Mouse (Mus musculus) hindbrain, embryonic 13.5 days (tissue): ENCODE measurements at regions not wholly inside any gene's neighbourhood (a gene's known extent, or its start where the extent isn't known, plus 50 kb on each side); places are given as distances from the start of the nearest gene placed in this dataset.

ENCODE experiments used
- ATAC-seq: fragments of 200-750 bp; cut with Nextera tagmentation; 2 replicates; pipeline ENCODE4 v1.8.0; 2017; ENCODE audit warnings: moderate TSS enrichment; ENCODE audit not compliant: low FRiP score
- H3K27ac ChIP-seq: fragments of 300-500 bp; sonication (generic); 2 replicates; pipeline ENCODE4 v1.5.1; 2015; ENCODE audit warnings: inconsistent platforms, mild to moderate bottlenecking, moderate library complexity
- H3K27me3 ChIP-seq: fragments of 300-500 bp; sonication (generic); 2 replicates; pipeline ENCODE4 v1.6.1; 2015; ENCODE audit warnings: mild to moderate bottlenecking, inconsistent platforms
- H3K36me3 ChIP-seq: fragments of 300-500 bp; sonication (generic); 2 replicates; pipeline ENCODE4 v1.6.1; 2015; ENCODE audit warnings: mild to moderate bottlenecking, inconsistent platforms
- H3K4me1 ChIP-seq: fragments of 300-500 bp; sonication (generic); replicated peaks from 2 replicates; pipeline ENCODE4 v1.6.1; 2015; ENCODE audit warnings: inconsistent platforms
- H3K4me2 ChIP-seq: fragments of 300-500 bp; sonication (generic); 2 replicates; pipeline ENCODE4 v1.6.1; 2015; ENCODE audit warnings: inconsistent platforms, mild to moderate bottlenecking, moderate library complexity
- H3K4me3 ChIP-seq: fragments of 300-500 bp; sonication (generic); 2 replicates; pipeline ENCODE4 v1.5.1; 2015; ENCODE audit warnings: mild to moderate bottlenecking, inconsistent platforms
- H3K9ac ChIP-seq: fragments of 300-500 bp; sonication (generic); 2 replicates; pipeline ENCODE4 v1.6.1; 2015; ENCODE audit warnings: mild to moderate bottlenecking, inconsistent platforms
- H3K9me3 ChIP-seq: fragments of 300-500 bp; sonication (generic); 2 replicates; pipeline ENCODE4 v1.6.1; 2016; ENCODE audit warnings: inconsistent platforms
- WGBS: fragments of 180-500 bp; shearing (Covaris S2); methylation state at CpG from one replicate; pipeline ENCODE4 v1.1.7; 2015; 5-methylcytosine and 5-hydroxymethylcytosine counted together

DNA sequence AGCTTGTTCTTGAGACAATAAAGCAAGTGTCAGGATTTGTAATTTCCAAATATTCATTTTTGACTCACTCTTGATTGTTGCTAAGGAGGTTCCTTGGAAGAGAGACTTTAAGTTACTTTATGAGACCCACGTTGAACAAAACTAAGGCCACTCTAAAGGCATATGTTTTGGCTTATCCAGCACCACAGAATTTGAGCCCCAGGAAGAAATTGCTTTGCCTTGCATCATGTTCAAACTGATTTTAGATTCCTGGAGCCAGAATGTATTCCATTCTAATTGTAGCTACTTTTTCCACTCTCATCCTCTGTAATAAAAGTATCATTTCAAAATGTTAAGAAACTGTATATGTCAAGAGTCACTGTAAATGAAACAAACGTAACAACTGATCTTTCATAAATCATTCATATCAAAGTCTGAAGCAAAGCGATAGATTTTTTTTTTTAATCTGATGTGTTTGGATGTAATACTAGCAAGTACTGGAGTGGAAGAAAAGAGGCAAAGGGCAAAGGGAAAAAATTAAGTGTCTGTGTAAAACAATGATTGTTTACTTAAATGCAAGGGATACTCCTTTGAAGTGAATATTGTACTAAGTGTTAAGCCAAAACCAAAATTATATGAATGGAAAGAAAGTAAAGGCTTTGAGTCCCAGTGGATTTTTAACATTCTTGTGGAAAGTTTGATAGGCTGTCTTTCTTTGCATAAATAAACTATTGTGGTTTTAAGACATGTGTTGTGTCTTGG is 301.7 kb upstream of the Mef2c start:
- Histone ChIP-seq H3K36me3 (no peaks in the 10 kb centered on the region), H3K27ac (no peak overlapping the region), H3K4me3 (no peak overlapping the region), H3K27me3 (no peaks in the 10 kb centered on the region), H3K4me2 (no peak overlapping the region), H3K4me1 (no peaks in the 10 kb centered on the region), H3K9ac (no peak overlapping the region), H3K9me3 (no peaks in the 10 kb centered on the region)
- 85% methylated on average over 3 of the region's 3 CpGs for WGBS
- ATAC-seq, result no peak

DNA sequence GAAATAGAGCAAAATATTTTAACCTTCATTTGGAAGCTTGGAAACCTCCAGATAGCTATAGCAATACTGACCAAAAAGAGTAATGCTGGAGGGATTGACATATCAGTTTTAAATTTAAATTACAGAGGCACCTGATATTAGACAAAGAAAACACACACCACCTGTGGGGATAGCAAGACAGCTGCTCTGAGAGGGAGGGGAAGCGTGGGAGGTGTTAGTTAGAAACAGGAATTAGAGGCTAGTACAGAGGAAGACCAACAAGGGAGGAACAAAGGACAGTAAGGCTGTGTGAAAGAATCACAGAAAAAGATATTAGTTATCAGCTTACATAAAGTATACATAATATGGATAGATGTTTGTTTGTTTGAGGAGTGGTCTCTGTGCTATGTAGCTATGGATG is 297.2 kb upstream of the Mef2c start:
- Histone ChIP-seq H3K27me3 (no peaks in the 10 kb centered on the region), H3K36me3 (no peaks in the 10 kb centered on the region), H3K9ac (no peak overlapping the region), H3K9me3 (no peaks in the 10 kb centered on the region), H3K4me3 (no peak overlapping the region), H3K4me1 (no peaks in the 10 kb centered on the region), H3K27ac (no peak overlapping the region), H3K4me2 (no peak overlapping the region)
- no peak for ATAC-seq
- WGBS, result 81% methylated on average over 1 of the region's 1 CpGs

DNA sequence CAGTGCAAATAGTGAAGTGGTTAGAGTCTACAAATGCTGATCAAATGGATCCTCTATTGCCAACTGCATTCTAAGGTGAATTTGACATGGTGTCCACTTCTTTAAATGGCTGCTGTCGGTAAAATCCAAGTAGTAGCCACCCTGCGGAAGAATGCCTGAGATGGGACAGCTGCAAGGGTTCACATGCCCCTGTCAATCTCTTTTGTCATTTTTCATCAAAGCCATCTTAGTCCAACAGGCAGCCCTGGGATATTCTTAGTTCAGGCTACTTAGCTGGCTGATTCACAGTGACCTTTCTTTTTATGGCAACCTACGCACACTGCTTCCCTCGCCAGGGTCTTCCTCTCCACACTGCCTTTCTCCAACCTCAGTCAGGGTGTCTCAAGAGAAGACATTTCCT is 296.3 kb upstream of the Mef2c start:
- Histone ChIP-seq H3K27me3 (no peaks in the 10 kb centered on the region), H3K9ac (no peak overlapping the region), H3K4me2 (no peak overlapping the region), H3K9me3 (no peaks in the 10 kb centered on the region), H3K36me3 (no peaks in the 10 kb centered on the region), H3K27ac (no peak overlapping the region), H3K4me3 (no peak overlapping the region), H3K4me1 (no peaks in the 10 kb centered on the region)
- WGBS, result 85% methylated on average over 4 of the region's 4 CpGs
- ATAC-seq, result no peak

DNA sequence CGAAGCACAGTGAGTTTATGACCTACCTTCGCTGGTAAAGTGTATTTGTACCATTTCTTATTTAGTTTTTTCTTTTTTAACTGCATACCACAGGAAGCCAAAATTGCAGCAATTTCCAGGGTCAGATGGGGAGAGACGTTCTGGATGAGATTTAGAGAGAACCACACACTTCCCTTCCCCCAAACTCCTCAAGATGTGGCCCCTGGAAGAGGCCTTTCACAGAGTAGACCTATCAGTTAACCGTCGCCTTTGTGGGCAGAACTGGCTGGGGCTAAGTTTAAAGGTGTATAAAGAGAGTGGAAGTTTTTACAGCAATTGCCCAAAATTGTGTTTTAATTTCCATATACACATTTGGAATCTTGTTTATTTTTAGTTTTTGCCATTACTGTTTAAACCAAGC is 295.7 kb upstream of the Mef2c start:
- Histone ChIP-seq H3K4me2 (no peak overlapping the region), H3K4me1 (no peaks in the 10 kb centered on the region), H3K4me3 (no peak overlapping the region), H3K27ac (no peak overlapping the region), H3K9ac (no peak overlapping the region), H3K36me3 (no peaks in the 10 kb centered on the region), H3K9me3 (no peaks in the 10 kb centered on the region), H3K27me3 (no peaks in the 10 kb centered on the region)
- WGBS, result 84% methylated on average over 5 of the region's 5 CpGs
- ATAC-seq, result no peak

DNA sequence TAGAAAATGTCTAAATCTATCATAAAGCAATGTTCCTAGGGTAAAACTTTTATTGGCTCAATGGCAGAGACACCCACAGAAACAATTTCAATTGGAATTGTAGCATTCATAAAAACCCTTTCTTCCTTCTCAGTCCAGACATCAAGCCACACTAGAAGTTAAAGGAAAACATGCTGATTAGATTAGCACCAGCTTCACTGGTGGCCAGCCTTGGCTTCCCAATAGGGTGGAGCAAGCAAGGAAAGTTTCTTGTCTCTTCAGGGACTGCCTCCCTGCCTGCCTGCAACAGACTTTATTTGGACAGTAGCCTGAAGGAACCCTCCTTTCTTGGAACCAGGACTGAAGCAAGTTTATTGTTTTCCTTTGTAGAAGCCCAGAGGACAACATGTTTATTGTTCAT is 289.0 kb upstream of the Mef2c start:
- Histone ChIP-seq H3K9me3 (no peaks in the 10 kb centered on the region), H3K27me3 (no peaks in the 10 kb centered on the region), H3K4me3 (no peak overlapping the region), H3K27ac (no peak overlapping the region), H3K36me3 (no peaks in the 10 kb centered on the region), H3K9ac (no peak overlapping the region), H3K4me1 (no peaks in the 10 kb centered on the region), H3K4me2 (no peak overlapping the region)
- no peak for ATAC-seq

DNA sequence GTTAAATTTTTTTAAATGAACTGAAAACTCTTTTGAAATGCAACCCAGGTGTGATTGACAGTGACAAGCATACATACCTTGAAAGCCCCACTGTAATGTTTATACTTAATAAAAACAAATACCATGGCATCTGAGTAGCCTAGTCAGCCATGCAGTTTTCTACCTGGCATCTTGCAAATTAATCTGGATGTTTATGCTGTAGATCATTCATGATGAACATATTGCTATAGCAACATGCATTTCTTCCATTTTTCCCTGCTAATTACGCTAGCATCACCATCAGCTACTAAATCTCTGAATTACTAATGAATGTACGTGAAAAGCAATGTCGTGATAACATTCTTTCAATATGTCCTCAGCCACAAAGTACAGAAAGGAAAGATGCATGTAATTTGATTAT is 287.4 kb upstream of the Mef2c start:
- H3K4me2 ChIP-seq, result no peak overlapping the region
- no peaks in the 10 kb centered on the region for H3K9me3 ChIP-seq
- no peak overlapping the region for H3K27ac ChIP-seq
- H3K9ac ChIP-seq, result no peak overlapping the region
- 80% methylated on average over 3 of the region's 3 CpGs for WGBS
- no peaks in the 10 kb centered on the region for H3K27me3 ChIP-seq
- no peaks in the 10 kb centered on the region for H3K4me1 ChIP-seq
- H3K36me3 ChIP-seq, result no peaks in the 10 kb centered on the region
- no peak overlapping the region for H3K4me3 ChIP-seq
- no peak for ATAC-seq

DNA sequence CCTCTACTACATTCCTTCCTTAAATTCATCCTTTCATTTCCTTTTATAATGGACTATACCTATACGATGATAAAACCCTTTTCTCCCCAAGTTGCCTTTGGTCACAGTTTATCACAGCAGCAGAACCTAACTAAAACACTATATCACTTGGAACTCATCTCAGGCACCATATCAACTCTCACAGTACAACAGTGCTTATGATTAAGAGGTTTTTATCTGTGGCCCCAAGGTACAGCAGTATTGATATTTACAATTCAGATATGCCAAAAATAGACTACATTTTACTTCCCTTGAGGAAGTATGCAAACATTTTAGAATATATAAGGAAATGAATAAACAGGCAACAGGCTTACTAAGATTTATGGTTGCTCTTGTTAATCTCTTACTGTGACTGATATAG is 251.4 kb upstream of the Mef2c start:
- Histone ChIP-seq H3K36me3 (no peaks in the 10 kb centered on the region), H3K27ac (no peak overlapping the region), H3K9ac (no peak overlapping the region), H3K4me2 (no peak overlapping the region), H3K4me3 (no peak overlapping the region), H3K27me3 (no peaks in the 10 kb centered on the region), H3K4me1 (no peaks in the 10 kb centered on the region), H3K9me3 (no peaks in the 10 kb centered on the region)
- no peak for ATAC-seq
- WGBS, result 90% methylated on average over 1 of the region's 1 CpGs

DNA sequence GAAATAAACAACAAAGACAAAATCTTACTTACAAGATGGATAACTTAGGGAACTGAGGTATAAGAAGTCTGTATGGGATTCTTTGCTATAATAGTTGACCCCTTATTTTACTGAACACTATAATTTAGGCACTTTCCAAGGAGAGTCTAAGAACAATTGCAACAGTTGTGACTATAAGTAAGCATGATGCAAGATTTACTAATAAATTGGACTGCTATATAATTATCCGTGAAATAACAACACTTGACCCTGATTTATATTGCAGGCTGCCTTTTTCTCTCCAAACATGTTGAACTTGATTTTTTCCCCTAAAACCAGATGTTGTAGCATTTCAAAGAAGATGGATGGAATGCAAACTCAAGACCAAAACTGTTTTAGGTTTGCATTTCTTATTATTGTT is 237.2 kb upstream of the Mef2c start:
- 90% methylated on average over 1 of the region's 1 CpGs for WGBS
- Histone ChIP-seq H3K4me1 (no peaks in the 10 kb centered on the region), H3K27me3 (no peaks in the 10 kb centered on the region), H3K36me3 (no peaks in the 10 kb centered on the region), H3K4me3 (no peak overlapping the region), H3K4me2 (no peak overlapping the region), H3K9ac (no peak overlapping the region), H3K27ac (no peak overlapping the region), H3K9me3 (no peaks in the 10 kb centered on the region)
- no peak for ATAC-seq

DNA sequence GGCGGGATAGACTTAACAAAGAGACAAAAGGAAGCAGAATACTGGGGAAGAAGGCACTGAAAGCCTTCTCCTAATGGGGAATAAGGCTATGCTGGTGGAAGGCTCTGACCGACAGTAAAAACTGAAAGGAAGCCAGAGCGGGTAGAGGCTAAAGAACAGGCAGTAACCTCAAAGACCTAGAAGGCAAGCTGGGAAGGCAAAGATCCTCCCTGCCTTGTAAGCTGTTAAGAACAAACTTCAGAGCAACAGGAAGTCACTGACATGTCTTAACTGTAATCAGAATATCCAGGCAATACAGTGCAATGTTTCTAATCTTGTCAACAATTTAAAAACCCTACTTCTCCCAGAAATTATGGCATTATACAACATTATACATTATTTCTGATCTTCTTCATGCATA is 235.2 kb upstream of the Mef2c start:
- H3K9ac ChIP-seq, result no peak overlapping the region
- H3K36me3 ChIP-seq, result no peaks in the 10 kb centered on the region
- no peak overlapping the region for H3K4me3 ChIP-seq
- no peak for ATAC-seq
- H3K4me1 ChIP-seq, result no peaks in the 10 kb centered on the region
- 91% methylated on average over 3 of the region's 3 CpGs for WGBS
- H3K4me2 ChIP-seq, result no peak overlapping the region
- H3K27me3 ChIP-seq, result no peaks in the 10 kb centered on the region
- no peaks in the 10 kb centered on the region for H3K9me3 ChIP-seq
- no peak overlapping the region for H3K27ac ChIP-seq

DNA sequence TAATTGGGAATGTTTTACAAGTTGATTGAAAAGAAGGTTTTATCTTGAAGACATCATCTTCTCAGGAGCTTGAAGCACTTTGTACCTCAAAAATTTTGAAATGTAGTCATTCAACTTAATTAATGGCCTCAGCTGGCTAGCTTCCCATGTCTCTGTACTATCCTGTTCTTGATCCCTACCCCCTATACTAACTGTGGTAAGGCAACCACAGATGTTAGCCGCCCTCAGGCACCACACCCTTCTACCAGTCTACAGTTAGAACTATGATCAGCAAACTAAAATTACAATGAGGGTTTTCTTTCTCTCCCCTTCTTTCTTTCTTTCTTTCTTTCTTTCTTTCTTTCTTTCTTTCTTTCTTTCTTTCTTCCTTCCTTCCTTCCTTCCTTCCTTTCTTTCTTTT is 225.1 kb upstream of the Mef2c start:
- 93% methylated on average over 1 of the region's 1 CpGs for WGBS
- no peaks in the 10 kb centered on the region for H3K4me1 ChIP-seq
- H3K27me3 ChIP-seq, result no peaks in the 10 kb centered on the region
- no peak overlapping the region for H3K4me2 ChIP-seq
- H3K27ac ChIP-seq, result no peak overlapping the region
- no peak for ATAC-seq
- no peaks in the 10 kb centered on the region for H3K9me3 ChIP-seq
- no peak overlapping the region for H3K9ac ChIP-seq
- no peaks in the 10 kb centered on the region for H3K36me3 ChIP-seq
- no peak overlapping the region for H3K4me3 ChIP-seq

DNA sequence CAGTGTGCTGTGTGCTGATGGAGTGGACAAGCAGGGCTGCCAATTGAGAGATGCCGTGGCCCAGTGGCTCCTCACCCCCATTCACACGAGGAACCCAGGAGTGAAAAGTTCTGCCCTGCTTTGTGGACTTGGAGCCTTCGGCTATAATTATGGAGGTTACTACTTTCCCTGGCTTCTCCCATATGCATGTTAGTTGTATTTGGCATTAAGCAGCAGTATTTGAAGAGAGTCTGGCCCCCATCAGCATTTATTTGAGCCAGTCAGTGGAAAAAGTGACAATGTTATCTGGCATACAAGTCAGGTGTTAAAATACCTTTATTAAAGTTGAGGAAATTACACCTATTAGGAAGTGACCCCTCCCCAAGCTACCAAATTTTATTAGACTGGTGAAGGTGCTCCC is 196.1 kb upstream of the Mef2c start:
- Histone ChIP-seq H3K36me3 (no peaks in the 10 kb centered on the region), H3K9me3 (no peaks in the 10 kb centered on the region), H3K27ac (no peak overlapping the region), H3K4me2 (no peak overlapping the region), H3K27me3 (no peaks in the 10 kb centered on the region), H3K4me3 (no peak overlapping the region), H3K9ac (no peak overlapping the region), H3K4me1 (no peaks in the 10 kb centered on the region)
- 84% methylated on average over 3 of the region's 3 CpGs for WGBS
- ATAC-seq, result no peak

DNA sequence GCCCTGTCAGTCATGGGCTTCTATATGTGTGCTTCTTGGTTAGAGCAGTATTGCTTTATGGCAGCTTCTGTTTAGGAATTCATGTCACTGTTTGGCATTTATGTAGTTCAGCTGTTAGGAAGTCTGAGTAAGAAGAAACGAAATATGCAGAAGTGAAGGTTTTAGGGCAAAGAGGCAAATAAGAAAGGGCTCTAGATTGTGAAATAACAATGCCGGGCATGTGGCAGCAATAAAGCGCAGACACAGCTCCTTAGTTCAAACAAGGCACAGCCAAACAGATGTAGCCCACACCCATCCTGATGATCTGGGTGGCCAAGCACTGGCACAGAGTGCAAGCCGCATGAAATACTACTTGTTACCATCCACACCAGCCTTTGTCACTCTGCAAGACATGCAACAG is 175.3 kb upstream of the Mef2c start:
- H3K27me3 ChIP-seq, result no peaks in the 10 kb centered on the region
- H3K27ac ChIP-seq, result no peak overlapping the region
- no peaks in the 10 kb centered on the region for H3K36me3 ChIP-seq
- no peak overlapping the region for H3K9ac ChIP-seq
- 78% methylated on average over 4 of the region's 4 CpGs for whole genome bisulfite sequencing
- no peaks in the 10 kb centered on the region for H3K4me1 ChIP-seq
- ATAC-seq, result no peak
- no peak overlapping the region for H3K4me3 ChIP-seq
- H3K9me3 ChIP-seq, result no peaks in the 10 kb centered on the region
- no peak overlapping the region for H3K4me2 ChIP-seq

DNA sequence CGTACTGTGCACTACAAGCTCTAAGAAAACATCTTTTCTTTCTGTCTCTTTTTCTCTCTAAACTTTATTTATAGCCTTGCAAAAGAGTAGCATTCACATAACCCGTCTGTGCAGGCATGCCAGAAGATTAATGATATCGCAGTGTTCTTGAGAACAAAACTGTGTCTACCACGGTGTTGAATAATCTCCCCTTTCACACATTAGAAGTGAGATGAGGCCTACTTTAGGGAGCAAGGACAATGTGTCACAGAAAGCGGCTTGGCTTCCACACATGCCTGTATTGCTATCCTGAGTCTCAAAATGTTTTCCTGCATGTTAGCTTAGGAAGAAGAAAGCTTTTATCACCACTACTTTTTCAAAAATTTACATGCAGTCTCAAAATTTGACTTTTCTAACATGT is 170.1 kb upstream of the Mef2c start:
- no peaks in the 10 kb centered on the region for H3K27me3 ChIP-seq
- no peaks in the 10 kb centered on the region for H3K36me3 ChIP-seq
- 35% methylated on average over 5 of the region's 5 CpGs for WGBS
- H3K4me1 ChIP-seq, result no peaks in the 10 kb centered on the region
- no peaks in the 10 kb centered on the region for H3K9me3 ChIP-seq
- H3K4me2 ChIP-seq, result no peak overlapping the region
- ATAC-seq, result no peak
- no peak overlapping the region for H3K4me3 ChIP-seq
- no peak overlapping the region for H3K9ac ChIP-seq
- H3K27ac ChIP-seq, result no peak overlapping the region
